Mouse (Mus musculus): ENCODE measurements around the gene Ints2.
"Not testable (repeated sequence)": the region's sequence is repeated elsewhere in the genome, so short reads cannot be mapped to it uniquely, and the experiment has no call there.

Ints2 gene

GRCm38 (mm10) chr11:86257460-86258076 lies at the start of gene Ints2:
Gene Ints2, minus strand, starts transcription at chr11:86257575.
- DNase-seq = peak; percentile 96

- DNase-seq = not testable (repeated sequence)
Measured at GRCm38 (mm10) chr11:86292201-86292600, 34.8 kb upstream of the Ints2 start.

- DNase-seq = no peak
Measured at GRCm38 (mm10) chr11:86291714-86292113, 34.3 kb upstream of the Ints2 start.

- no peak for DNase-seq
Measured at GRCm38 (mm10) chr11:86285729-86286128, 28.4 kb upstream of the Ints2 start.

GRCm38 (mm10) chr11:86278442-86279102 lies 21.2 kb upstream of the Ints2 start:
- DNase-seq = no peak

GRCm38 (mm10) chr11:86257054-86257453 lies 321 bp downstream of the Ints2 start:
- peak; percentile 38 for DNase-seq

GRCm38 (mm10) chr11:86253342-86253741 lies 4.0 kb downstream of the Ints2 start:
- DNase-seq = no peak

GRCm38 (mm10) chr11:86232446-86232845 lies 24.9 kb downstream of the Ints2 start:
- no peak for DNase-seq

- DNase-seq = no peak
Measured at GRCm38 (mm10) chr11:86231781-86232350, 25.5 kb downstream of the Ints2 start.

- DNase-seq = no peak
Measured at GRCm38 (mm10) chr11:86226646-86227180, 30.7 kb downstream of the Ints2 start.

- no peak for DNase-seq
Measured at GRCm38 (mm10) chr11:86225761-86226160, 31.6 kb downstream of the Ints2 start.

- no peak for DNase-seq
Measured at GRCm38 (mm10) chr11:86211803-86212202, 45.6 kb downstream of the Ints2 start.

- no peak for DNase-seq
Measured at GRCm38 (mm10) chr11:86209123-86209522, 48.3 kb downstream of the Ints2 start.

- no peak for DNase-seq
Measured at GRCm38 (mm10) chr11:86205876-86206275, 51.5 kb downstream of the Ints2 start.

- DNase-seq = no peak
Measured at GRCm38 (mm10) chr11:86205031-86205430, 52.3 kb downstream of the Ints2 start.

- no peak for DNase-seq
Measured at GRCm38 (mm10) chr11:86201901-86202675, 55.3 kb downstream of the Ints2 start.

GRCm38 (mm10) chr11:86201037-86201786 lies 56.2 kb downstream of the Ints2 start, which contains the start of gene Brip1:
Gene Brip1, minus strand, starts transcription at chr11:86201193.
- peak; percentile 87 for DNase-seq

- DNase-seq = no peak
Measured at GRCm38 (mm10) chr11:86200460-86201021, 56.8 kb downstream of the Ints2 start.

- DNase-seq = no peak
Measured at GRCm38 (mm10) chr11:86199733-86200132, 57.6 kb downstream of the Ints2 start.

- not testable (repeated sequence) for DNase-seq
Measured at GRCm38 (mm10) chr11:86185224-86185623, 72.2 kb downstream of the Ints2 start.

GRCm38 (mm10) chr11:86175833-86176232 lies 81.5 kb downstream of the Ints2 start:
- no peak for DNase-seq

- peak; percentile 46 for DNase-seq
Measured at GRCm38 (mm10) chr11:86174173-86174572, 83.2 kb downstream of the Ints2 start.

All from right cerebral cortex, postnatal 14 days (tissue).